Mouse (Mus musculus): ENCODE results near the gene BC003965.
"Not testable (repeated sequence)": the region's sequence is repeated elsewhere in the genome, so short reads cannot be mapped to it uniquely, and the experiment has no call there.

- TF ChIP-seq CTCF (conservative IDR thresholded peaks at IDR 0.05; ENCODE audit: insufficient read depth, insufficient read length, low read depth, low read length); POLR2A (IDR thresholded peaks at IDR 0.05; ENCODE audit: low read depth, low read length): not testable (repeated sequence)
Measured at GRCm38 (mm10) chr17:25230014-25230655, 45.8 kb downstream of the BC003965 start.

Measured in kidney, adult 2 months (tissue).